25 mouse cellular contexts compared by ENCODE assay signal in genomic region chr12:117343121-117343520, GRCm38 (mm10).
DNase-seq lines count a peak whose midpoint lies in the region; ATAC-seq and TF ChIP-seq lines count a peak whose summit lies in the region.
"Had no signal": no experiment of that assay in that cellular context is flagged by ENCODE, and none has a peak within 500 bp of the region (broad histone marks: within the 10 kb centered on the region; RNA-seq: fewer than 3 reads in every experiment).

No protein-coding gene starts in this region.

- no peak for TF ChIP-seq CTCF in layer of hippocampus, adult 2 months (conservative IDR thresholded peaks at IDR 0.05)

- DNase-seq in forebrain, embryonic 10.5 days (ENCODE audit: extremely low spot score, low spot score): no peak
- no peak for DNase-seq in layer of hippocampus, adult 2 months (ENCODE audit: low spot score in 2 of 2)
- no peak for DNase-seq in layer of hippocampus, postnatal 10 days (ENCODE audit: low spot score in 2 of 2)
- no peak for DNase-seq in thymus, adult 18-20 months
- DNase-seq in lung, postnatal 10 days: no peak
- DNase-seq: adrenal gland, postnatal 10 days; cerebellum, adult 8-10 months; cerebellum, postnatal 36 days; embryo, embryonic 11 days; heart, postnatal 10 days; kidney, postnatal 36 days; left cerebral cortex, postnatal 4 days; right cerebral cortex, adult 18-20 months; thymus, postnatal 36 days had no signal

- no peak overlapping the region for H3K4me3 ChIP-seq in forebrain, embryonic 10.5 days
- H3K4me3 ChIP-seq in forebrain, embryonic 15.5 days: no peak overlapping the region
- no peak overlapping the region for H3K4me3 ChIP-seq in layer of hippocampus, adult 2 months
- H3K4me3 ChIP-seq in midbrain, embryonic 12.5 days: no peak overlapping the region
- no peak overlapping the region for H3K4me3 ChIP-seq in kidney, embryonic 14.5 days (ENCODE audit: low read length)
- H3K4me3 ChIP-seq: embryonic facial prominence, embryonic 13.5 days; erythroblast, embryonic 14.5 days; heart, embryonic 12.5 days; kidney, embryonic 15.5 days; neural tube, embryonic 15.5 days; stomach, embryonic 15.5 days had no signal

- peak overlapping the region; percentile 26; the same call in 1 of the 2 replicates for H3K27ac ChIP-seq in forebrain, embryonic 10.5 days
- no peak overlapping the region for H3K27ac ChIP-seq in forebrain, embryonic 15.5 days (replicated peaks)
- peak overlapping the region; percentile 54; the same call in 1 of the 2 replicates for H3K27ac ChIP-seq in layer of hippocampus, adult 2 months
- peak overlapping the region; percentile 80 for H3K27ac ChIP-seq in midbrain, embryonic 12.5 days (replicated peaks)
- no peak overlapping the region for H3K27ac ChIP-seq in kidney, embryonic 14.5 days (ENCODE audit: low read depth, low read length)
- H3K27ac ChIP-seq: embryonic facial prominence, embryonic 13.5 days; kidney, embryonic 15.5 days; neural tube, embryonic 15.5 days; stomach, embryonic 15.5 days had no signal

- WGBS in forebrain, embryonic 10.5 days: 90% methylated on average over 3 of the region's 3 CpGs
- 88% methylated on average over 3 of the region's 3 CpGs for WGBS in forebrain, embryonic 15.5 days
- 76% methylated on average over 3 of the region's 3 CpGs for WGBS in midbrain, embryonic 12.5 days
- WGBS in kidney, embryonic 14.5 days: 91% methylated on average over 3 of the region's 3 CpGs

- H3K9ac ChIP-seq in forebrain, embryonic 15.5 days (replicated peaks): no peak overlapping the region
- no peak overlapping the region for H3K9ac ChIP-seq in midbrain, embryonic 12.5 days (replicated peaks)
- no peak overlapping the region for H3K9ac ChIP-seq in kidney, embryonic 14.5 days (ENCODE audit: low read depth, low read length)
- H3K9ac ChIP-seq: embryonic facial prominence, embryonic 13.5 days; heart, embryonic 12.5 days; kidney, embryonic 15.5 days; neural tube, embryonic 15.5 days; stomach, embryonic 15.5 days had no signal

- H3K27me3 ChIP-seq in forebrain, embryonic 10.5 days (ENCODE audit: poor library complexity, severe bottlenecking): peaks cover 16% of the 10 kb centered on the region; the same call in 1 of the 2 replicates
- no peaks in the 10 kb centered on the region for H3K27me3 ChIP-seq in forebrain, embryonic 15.5 days
- H3K27me3 ChIP-seq in midbrain, embryonic 12.5 days: no peaks in the 10 kb centered on the region
- H3K27me3 ChIP-seq in kidney, embryonic 14.5 days (ENCODE audit: control insufficient read depth, insufficient read depth, low read length): no peaks in the 10 kb centered on the region
- H3K27me3 ChIP-seq: embryonic facial prominence, embryonic 13.5 days; kidney, embryonic 15.5 days; neural tube, embryonic 15.5 days; stomach, embryonic 15.5 days had no signal

- peaks cover 62% of the 10 kb centered on the region for H3K4me1 ChIP-seq in forebrain, embryonic 10.5 days
- H3K4me1 ChIP-seq in forebrain, embryonic 15.5 days: peaks cover 55% of the 10 kb centered on the region
- H3K4me1 ChIP-seq in midbrain, embryonic 12.5 days: peaks cover 67% of the 10 kb centered on the region
- peaks cover 10% of the 10 kb centered on the region; the same call in 1 of the 2 replicates for H3K4me1 ChIP-seq in kidney, embryonic 14.5 days (ENCODE audit: control insufficient read depth, insufficient read depth, low read length)

- H3K4me2 ChIP-seq in forebrain, embryonic 15.5 days (replicated peaks): no peak overlapping the region
- no peak overlapping the region for H3K4me2 ChIP-seq in midbrain, embryonic 12.5 days (replicated peaks)
- no peak overlapping the region for H3K4me2 ChIP-seq in kidney, embryonic 14.5 days (replicated peaks; ENCODE audit: low read depth, low read length)
- H3K4me2 ChIP-seq: embryonic facial prominence, embryonic 13.5 days; heart, embryonic 12.5 days; kidney, embryonic 15.5 days; neural tube, embryonic 15.5 days; stomach, embryonic 15.5 days had no signal

- no peaks in the 10 kb centered on the region for H3K36me3 ChIP-seq in forebrain, embryonic 10.5 days (replicated peaks)
- no peaks in the 10 kb centered on the region for H3K36me3 ChIP-seq in forebrain, embryonic 15.5 days
- no peaks in the 10 kb centered on the region for H3K36me3 ChIP-seq in midbrain, embryonic 12.5 days
- no peaks in the 10 kb centered on the region for H3K36me3 ChIP-seq in kidney, embryonic 14.5 days (ENCODE audit: control insufficient read depth, insufficient read depth, low read length)
- H3K36me3 ChIP-seq: embryonic facial prominence, embryonic 13.5 days; heart, embryonic 12.5 days; kidney, embryonic 15.5 days; neural tube, embryonic 15.5 days; stomach, embryonic 15.5 days had no signal

- peaks cover 6% of the 10 kb centered on the region; the same call in 1 of the 2 replicates for H3K9me3 ChIP-seq in forebrain, embryonic 10.5 days
- H3K9me3 ChIP-seq in forebrain, embryonic 15.5 days: no peaks in the 10 kb centered on the region
- H3K9me3 ChIP-seq in midbrain, embryonic 12.5 days: no peaks in the 10 kb centered on the region
- H3K9me3 ChIP-seq in kidney, embryonic 14.5 days (ENCODE audit: control insufficient read depth, low read length): no peaks in the 10 kb centered on the region
- H3K9me3 ChIP-seq: embryonic facial prominence, embryonic 13.5 days; kidney, embryonic 15.5 days; neural tube, embryonic 15.5 days; stomach, embryonic 15.5 days had no signal

- no peak for ATAC-seq in forebrain, embryonic 15.5 days (replicated peaks)
- no peak for ATAC-seq in midbrain, embryonic 12.5 days (ENCODE audit: low FRiP score, low read depth)
- no peak for ATAC-seq in kidney, embryonic 14.5 days (ENCODE audit: low FRiP score, low TSS enrichment)
- ATAC-seq: intestine, postnatal 0 days; lung, postnatal 0 days had no signal

Comparison
In these comparisons a context has a peak if more than half of its experiments do, and no peak if none do; other contexts are left out.
1. H3K27ac ChIP-seq: peak in forebrain, embryonic 10.5 days (single experiment), layer of hippocampus, adult 2 months (single experiment) and midbrain, embryonic 12.5 days (single experiment); none in forebrain, embryonic 15.5 days (single experiment) and kidney, embryonic 14.5 days (single experiment).